Mouse (Mus musculus) cerebellum, adult 8-10 months (tissue): ENCODE measurements around the gene Dmrt1.
"Not testable (repeated sequence)": the region's sequence is repeated elsewhere in the genome, so short reads cannot be mapped to it uniquely, and the experiment has no call there.

Experiments
- DNase-seq: peaks from one replicate; pipeline ENCODE4 v3.0.0; 2022

The Dmrt1 gene

GRCm38 (mm10) chr19:25505360-25506196, at the start of gene Dmrt1:
TSS of gene Dmrt1 (plus strand) at chr19:25505618.
- DNase-seq: no peak

DNA sequence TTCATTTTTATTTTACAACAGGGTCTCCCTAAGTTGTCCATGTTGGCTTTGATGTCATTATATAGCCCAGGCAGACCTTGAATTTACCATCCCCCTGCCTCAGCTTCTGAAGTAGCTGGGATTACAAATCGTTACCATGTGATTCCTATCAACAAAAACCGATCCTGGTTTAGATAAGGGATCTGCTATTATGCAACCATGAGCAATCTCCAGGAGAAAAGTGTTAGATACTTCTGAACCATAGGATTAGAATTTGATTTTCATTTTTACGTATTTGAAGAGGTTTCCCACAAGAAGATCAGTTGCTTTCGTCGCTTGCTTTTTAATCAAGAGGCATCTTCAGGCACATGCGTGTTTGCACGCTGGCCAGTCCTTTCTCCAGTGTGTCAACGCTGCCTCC, 44.7 kb upstream of the Dmrt1 start:
- no peak for DNase-seq

DNA sequence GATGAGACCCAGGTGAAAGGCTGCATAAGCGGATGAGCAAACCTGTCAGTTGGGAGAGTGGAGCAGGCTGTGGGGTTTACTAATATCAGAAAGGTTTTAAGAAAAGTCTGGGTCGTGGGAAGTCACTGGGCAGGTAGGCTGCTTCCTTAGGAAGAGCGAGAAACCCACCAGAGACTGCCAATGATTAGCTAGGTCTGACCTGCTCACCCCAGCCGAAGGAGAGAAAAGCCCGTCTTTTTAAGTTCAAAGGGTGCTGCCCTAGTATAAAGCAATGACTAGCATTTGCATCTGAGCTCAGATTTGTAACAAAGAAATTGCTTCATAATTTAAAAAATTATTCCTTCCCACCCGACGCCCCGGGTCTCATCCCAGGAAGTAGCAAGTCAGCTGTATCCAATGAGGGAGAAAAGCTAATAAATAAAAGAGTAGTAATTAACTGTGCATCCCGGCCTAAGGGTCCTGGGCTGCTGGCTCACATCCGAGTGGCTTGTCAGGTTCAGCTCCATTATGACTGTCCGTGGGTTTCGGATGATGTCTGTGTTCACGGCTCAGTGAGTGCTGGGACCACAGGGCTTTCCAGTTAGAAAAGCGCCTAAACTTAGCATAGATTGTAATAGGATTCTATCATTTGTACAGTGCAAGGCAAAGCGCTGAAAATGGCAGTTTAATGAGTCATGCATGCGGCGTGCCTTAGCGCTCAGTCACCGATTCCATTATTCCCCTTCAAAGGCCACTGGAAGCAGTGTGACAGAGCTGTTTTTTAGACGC, 43.7 kb upstream of the Dmrt1 start:
- DNase-seq: no peak

GRCm38 (mm10) chr19:25475806-25476205, 29.6 kb upstream of the Dmrt1 start:
- not testable (repeated sequence) for DNase-seq

DNA sequence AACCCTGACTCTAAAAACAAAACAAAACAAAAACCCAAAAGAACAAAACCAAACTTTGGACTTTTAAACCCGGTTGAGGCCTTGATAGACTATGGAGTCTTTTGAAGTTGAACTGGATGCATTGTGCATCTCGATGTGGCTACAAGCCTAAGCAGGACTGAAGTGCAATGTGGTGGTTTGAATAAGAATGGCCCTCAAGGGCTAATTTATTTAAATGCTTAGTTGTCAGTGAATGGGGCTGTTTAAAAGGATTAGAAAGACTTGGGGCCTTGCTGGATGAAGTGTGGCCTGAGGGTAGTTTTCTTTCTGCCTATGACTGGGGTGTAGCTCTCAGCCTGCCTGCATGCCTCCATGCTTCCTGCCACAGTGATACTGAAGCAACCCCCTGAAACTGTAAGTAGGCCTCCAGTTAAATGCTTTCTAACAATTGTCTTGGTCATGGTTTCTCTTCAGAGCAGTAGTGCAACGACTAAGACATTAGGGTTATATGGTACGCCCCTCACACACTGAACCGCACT, 26.2 kb upstream of the Dmrt1 start:
- no peak for DNase-seq

DNA sequence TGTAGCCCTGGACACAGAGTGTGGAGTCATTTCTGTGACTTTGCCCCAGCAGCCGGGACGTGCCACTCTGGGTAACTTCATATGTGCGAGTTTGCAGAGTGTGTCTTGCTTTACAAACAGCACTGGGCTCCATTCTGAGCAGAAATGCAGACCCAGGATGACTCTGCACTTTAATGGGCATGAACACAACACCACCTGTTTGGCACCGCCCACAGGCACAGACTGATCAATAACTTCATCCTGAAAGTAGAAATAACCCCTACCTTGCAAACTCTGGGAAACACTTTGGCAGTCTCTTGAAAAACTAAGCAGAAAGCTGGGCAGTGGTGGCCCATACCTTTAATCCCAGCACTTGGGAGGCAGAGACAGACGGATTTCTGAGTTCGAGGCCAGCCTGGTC, 24.6 kb upstream of the Dmrt1 start:
- DNase-seq: no peak

DNA sequence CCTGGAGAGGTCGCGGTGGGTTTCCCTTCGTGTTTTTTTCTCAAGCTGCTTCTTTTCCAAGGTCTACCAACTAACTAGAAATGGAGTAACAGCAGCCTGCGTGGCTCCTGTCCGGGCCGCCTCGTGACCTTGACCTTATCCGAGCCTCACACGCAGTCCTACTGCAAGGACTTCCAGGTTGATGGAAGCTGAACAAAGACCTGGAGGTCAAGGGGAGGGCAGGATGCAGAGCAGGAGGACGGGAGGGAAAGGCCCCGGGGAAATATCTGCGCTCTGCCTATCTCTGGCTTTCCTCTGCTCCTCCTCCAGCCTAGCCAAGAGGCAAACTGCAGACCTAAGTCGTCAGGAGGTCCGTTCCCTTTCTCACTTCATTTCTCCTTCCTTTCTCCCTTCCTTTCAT, 18.9 kb upstream of the Dmrt1 start:
- DNase-seq: no peak

- no peak for DNase-seq
Observed at GRCm38 (mm10) chr19:25487350-25487749, 18.1 kb upstream of the Dmrt1 start.

- no peak for DNase-seq
Observed at GRCm38 (mm10) chr19:25488546-25488945, 16.9 kb upstream of the Dmrt1 start.

DNA sequence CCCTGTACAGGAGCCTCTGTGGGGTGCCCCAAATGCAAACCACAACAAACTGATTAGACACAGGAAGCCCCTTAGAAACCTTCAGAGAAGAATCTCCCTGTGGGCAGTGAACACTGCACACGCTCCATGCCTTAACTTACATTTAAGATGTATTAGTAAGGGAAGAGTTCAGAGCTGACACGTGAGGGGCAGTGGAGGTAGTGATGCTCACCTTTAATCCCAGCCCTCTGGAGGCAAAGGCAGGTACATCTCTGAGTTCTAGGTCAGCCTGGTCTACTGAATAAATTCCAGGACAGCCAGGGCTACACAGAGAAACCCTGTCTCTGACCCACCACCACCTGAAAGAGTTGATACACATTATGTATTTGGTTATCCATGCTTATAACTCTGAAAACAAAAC, 15.9 kb upstream of the Dmrt1 start:
- no peak for DNase-seq

DNA sequence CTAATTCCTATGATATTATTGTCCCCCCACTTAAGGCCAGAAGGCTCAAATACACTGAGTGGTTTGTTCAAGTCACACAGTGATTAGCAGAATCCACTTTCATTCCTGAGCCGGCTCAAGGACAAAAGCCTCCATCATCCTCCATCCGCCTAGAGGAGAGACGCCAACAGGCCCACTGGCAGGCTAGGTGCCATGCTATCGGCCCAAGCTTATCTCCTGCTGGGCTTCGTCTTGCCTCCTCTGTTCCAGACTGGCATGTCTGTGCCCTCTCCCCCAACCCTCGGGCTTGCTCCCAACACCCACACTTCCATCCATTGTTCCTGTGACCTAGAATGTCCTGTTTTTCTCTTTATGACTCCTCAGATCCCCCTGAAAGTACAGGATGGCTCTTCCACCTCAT, 8.0 kb upstream of the Dmrt1 start:
- no peak for DNase-seq

GRCm38 (mm10) chr19:25504878-25505277, 540 bp upstream of the Dmrt1 start:
- DNase-seq: no peak

DNA sequence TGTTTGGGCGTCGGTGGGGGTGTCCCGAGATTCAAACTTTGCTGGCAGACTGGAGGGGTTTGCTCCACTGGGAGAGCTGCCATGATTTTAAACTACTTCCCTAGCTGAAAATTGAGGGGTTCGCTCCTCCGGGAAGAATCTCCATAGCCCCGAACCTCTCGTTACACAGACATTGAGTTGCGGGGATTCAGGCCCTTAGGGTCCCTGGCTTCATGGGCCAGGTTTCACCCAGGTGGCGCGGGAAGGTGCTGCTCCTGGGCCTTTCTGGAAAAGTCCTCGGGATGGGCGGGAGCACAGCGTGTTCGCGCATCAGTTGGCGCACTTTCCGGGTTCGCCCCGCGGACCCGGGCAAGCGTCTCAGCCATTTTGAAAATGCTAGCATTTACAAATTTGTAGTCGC, 1.2 kb downstream of the Dmrt1 start:
- DNase-seq: no peak

DNA sequence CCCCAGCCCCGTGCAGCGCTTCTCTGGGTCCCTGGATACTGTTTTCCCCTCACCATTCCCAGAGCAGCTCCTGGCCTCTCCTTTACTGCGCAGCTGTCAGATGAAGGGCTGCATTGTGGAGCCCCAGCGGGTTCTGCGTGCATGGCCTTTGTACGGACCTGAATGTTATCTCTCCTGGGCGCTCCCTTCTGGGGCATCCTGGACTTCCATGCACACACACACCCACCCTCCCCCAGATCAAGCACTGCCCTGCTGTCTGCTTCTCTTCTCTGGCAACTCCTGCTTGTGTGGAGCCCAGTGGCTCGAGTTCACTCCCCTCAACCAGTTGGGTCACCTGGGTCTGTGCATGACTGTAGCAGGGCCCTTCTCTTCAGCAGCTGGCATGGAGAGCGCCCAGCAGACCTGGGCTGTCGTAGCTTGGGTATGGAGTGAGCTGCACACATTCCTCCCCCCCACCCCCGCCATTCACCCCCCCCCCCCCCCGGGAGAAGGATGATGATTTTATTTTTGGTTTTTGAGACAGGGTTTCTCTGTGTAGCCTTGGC, 9.6 kb downstream of the Dmrt1 start:
- no peak for DNase-seq

GRCm38 (mm10) chr19:25524156-25524555, 18.7 kb downstream of the Dmrt1 start:
- DNase-seq: no peak

GRCm38 (mm10) chr19:25525726-25526125, 20.3 kb downstream of the Dmrt1 start:
- DNase-seq: no peak

GRCm38 (mm10) chr19:25529673-25530072, 24.3 kb downstream of the Dmrt1 start:
- DNase-seq: no peak

DNA sequence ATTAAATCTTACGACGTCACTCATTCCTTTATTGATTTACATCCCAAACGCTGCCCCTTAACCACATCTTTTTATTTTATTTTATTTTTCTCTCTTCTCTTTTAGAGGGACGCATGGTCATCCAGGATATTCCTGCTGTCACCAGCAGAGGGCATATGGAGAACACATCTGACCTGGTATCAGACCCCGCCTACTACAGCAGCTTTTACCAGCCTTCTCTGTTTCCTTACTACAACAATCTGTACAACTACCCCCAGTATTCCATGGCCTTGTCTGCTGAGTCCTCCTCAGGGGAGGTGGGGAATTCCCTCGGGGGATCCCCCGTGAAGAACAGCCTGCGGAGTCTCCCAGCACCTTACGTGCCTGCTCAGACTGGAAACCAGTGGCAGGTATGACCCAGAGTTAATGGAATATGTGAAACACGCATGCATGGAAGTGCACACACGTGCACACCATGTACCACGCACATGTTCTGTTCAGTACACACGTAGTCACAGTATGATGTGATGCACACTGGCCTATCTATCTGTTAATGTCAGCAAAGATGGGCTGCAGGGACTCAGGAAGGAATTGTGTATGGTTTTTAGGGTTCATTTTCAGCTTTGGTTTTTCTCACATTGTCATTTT, 40.4 kb downstream of the Dmrt1 start:
- DNase-seq: peak; percentile 12

DNA sequence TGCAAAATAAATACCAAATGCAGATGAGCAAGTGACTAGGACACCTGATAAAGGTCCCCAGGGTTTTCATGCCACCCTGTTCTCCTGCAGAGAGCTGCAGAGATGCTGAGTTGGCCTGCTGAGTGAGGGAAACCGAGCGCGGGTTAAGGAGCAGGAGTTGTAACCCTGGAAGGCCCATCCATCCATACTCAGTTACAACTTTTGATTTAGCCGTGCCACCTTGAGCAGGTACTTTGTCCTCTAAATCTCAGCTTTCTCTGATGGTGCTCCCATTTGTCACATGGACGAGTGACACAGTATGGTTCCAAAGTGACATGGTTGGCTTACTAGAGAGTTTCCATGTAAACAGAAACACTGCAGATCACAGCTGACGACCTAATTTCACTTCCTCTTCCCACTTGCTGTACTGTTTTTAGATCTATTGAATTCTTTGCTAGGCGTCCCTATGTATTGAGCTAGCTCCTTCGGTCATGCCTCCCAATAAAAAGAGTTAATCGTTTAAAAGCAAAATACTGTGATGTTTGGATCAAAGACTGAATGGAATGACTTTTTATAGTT, 41.7 kb downstream of the Dmrt1 start:
- no peak for DNase-seq

DNA sequence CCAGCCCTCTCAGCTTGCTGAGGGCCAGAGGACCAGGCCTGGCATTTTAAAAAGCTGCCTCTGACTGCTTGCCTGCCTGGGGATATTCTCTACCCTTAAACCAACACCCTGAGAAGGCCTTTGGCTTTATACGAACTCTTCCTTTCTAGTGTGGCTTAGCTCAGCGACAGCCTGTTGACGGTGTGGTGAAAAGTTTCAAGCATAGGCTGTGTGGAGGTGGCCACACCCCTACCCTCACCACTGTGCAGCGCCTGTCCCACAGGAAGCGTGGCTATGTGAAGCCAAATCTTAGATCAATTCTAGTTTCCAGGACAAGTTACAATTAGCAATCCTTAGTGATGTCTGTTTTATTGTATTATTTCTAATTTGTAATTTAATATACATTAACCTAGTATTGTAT, 44.9 kb downstream of the Dmrt1 start:
- no peak for DNase-seq

DNA sequence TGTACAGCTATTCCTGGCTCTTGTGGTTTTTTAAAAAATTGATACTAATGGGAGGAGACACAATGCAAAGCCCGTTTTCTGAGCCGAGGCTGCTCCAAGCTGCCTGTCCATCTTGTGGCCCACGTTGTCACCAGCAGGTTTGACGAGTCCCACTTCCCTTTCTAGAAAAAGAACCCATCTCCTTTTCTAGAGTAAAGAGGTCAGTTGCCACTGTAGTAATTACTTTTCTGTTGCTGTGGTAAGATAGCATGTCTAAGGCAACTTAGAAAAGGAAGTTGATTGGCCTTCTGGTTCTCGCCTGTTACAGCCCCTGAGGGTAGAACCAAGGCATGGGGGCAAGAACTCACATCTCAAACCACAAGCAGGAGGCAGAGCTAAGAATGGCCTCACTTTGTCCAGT, 45.6 kb downstream of the Dmrt1 start:
- DNase-seq: no peak

DNA sequence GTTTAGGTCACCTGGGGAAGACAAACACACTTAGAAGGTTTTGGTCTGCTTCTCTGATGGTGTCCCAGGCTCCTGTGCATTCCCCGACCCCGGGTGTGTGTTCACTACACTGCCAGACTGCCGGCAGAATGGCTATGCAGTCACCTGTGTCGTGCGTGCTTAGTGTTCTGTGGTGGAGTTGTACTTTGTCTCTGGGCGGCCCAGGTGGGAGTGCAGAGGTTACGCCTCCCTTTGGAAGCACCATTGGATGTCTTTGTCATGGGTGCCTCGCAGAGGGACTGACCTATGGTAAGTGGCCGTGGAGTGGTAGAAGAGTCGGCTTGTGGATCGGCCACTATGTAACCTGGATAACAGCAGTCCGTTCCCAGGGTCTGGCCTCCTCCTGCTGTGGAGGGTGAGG, 59.0 kb downstream of the Dmrt1 start:
- no peak for DNase-seq

DNA sequence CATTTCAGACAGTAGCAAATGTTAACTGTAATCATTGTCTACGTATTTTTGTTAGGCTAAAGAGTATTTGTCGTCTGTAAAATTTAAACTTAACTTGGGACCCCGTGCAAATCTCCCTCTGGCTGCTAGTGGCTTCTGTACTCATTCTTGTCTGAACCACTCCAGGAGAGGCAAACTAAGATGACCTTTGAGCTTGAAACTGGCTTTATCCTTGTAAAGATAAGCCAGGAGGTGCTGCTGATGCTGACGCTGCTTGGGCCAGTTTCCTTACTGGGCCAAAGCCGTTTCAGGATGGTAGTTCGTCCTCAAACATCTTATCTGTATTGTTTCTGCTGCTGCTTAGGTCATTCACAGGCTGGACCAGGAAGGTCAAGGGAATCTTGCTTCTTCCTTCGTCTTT, 64.4 kb downstream of the Dmrt1 start:
- DNase-seq: no peak
